In the genomic region with DNA sequence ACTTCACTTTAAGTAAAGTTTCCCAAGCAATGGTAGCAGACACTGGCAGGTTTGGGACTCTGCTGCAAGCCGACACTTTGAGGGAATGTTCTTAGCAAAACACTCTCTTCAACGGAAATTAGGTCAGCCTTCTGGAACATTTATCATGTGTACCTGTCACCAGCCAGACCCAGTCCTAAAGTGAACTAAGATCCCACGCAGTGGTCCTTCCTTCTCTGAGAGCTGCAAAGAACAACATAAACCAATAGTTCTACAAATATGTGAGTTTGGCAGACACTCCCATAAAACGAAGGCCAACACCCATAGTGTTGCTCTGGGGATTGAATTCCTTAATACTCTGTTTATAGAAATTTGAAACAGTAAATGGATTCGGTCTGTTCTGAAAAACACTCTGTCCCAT, we compare ENCODE assay signal across 12 mouse cellular contexts.
DNase-seq lines count a peak whose midpoint lies in the region; ATAC-seq and TF ChIP-seq lines count a peak whose summit lies in the region.
"Had no signal": no experiment of that assay in that cellular context is flagged by ENCODE, and none has a peak within 500 bp of the region (broad histone marks: within the 10 kb centered on the region; RNA-seq: fewer than 3 reads in every experiment).

No protein-coding gene starts in this region.

- peak; percentile 69; the same call in 1 of the 2 replicates for ATAC-seq in kidney, embryonic 14.5 days (ENCODE audit: low FRiP score, low TSS enrichment)
- 0 out of 2 replicates have a peak, but pooled peaks have one; percentile 24 for ATAC-seq in embryonic facial prominence, embryonic 15.5 days (ENCODE audit: insufficient number of reproducible peaks, low FRiP score, low TSS enrichment, low read depth)
- ATAC-seq in heart, postnatal 0 days (ENCODE audit: insufficient read depth, low read depth): peak; percentile 85
- ATAC-seq in cerebellum, adult (ENCODE audit: insufficient number of reproducible peaks, low FRiP score, low TSS enrichment): no peak
- no peak for ATAC-seq in forebrain, postnatal 0 days
- ATAC-seq: forebrain, embryonic 16.5 days had no signal

- H3K9me3 ChIP-seq in kidney, embryonic 14.5 days (ENCODE audit: control insufficient read depth, low read length): no peaks in the 10 kb centered on the region
- no peaks in the 10 kb centered on the region for H3K9me3 ChIP-seq in embryonic facial prominence, embryonic 15.5 days (replicated peaks)
- H3K9me3 ChIP-seq in heart, postnatal 0 days (replicated peaks; ENCODE audit: control insufficient read depth, low read length): no peaks in the 10 kb centered on the region
- H3K9me3 ChIP-seq in forebrain, postnatal 0 days (ENCODE audit: low read length): no peaks in the 10 kb centered on the region

- no peak overlapping the region for H3K4me2 ChIP-seq in kidney, embryonic 14.5 days (replicated peaks; ENCODE audit: low read depth, low read length)
- no peak overlapping the region for H3K4me2 ChIP-seq in embryonic facial prominence, embryonic 15.5 days (replicated peaks)
- H3K4me2 ChIP-seq in heart, postnatal 0 days (ENCODE audit: low read depth, low read length): no peak overlapping the region
- no peak overlapping the region for H3K4me2 ChIP-seq in forebrain, postnatal 0 days (ENCODE audit: low read depth)

- peaks cover 12% of the 10 kb centered on the region for H3K4me1 ChIP-seq in kidney, embryonic 14.5 days (ENCODE audit: control insufficient read depth, insufficient read depth, low read length)
- peaks cover 7% of the 10 kb centered on the region; the same call in 1 of the 2 replicates for H3K4me1 ChIP-seq in embryonic facial prominence, embryonic 15.5 days
- peaks cover 35% of the 10 kb centered on the region for H3K4me1 ChIP-seq in heart, postnatal 0 days (ENCODE audit: control insufficient read depth, insufficient read depth)
- no peaks in the 10 kb centered on the region for H3K4me1 ChIP-seq in forebrain, postnatal 0 days (ENCODE audit: insufficient read depth)

- no peak overlapping the region for H3K9ac ChIP-seq in kidney, embryonic 14.5 days (ENCODE audit: low read depth, low read length)
- H3K9ac ChIP-seq in embryonic facial prominence, embryonic 15.5 days: no peak overlapping the region
- H3K9ac ChIP-seq in heart, postnatal 0 days (replicated peaks; ENCODE audit: low read depth, low read length): no peak overlapping the region
- no peak overlapping the region for H3K9ac ChIP-seq in forebrain, postnatal 0 days

- no peak for TF ChIP-seq CTCF in heart, postnatal 0 days (IDR thresholded peaks at IDR 0.05; ENCODE audit: low read depth)
- no peak for TF ChIP-seq CTCF in forebrain, postnatal 0 days (IDR thresholded peaks at IDR 0.05; ENCODE audit: low read depth)

- no peaks in the 10 kb centered on the region for H3K36me3 ChIP-seq in kidney, embryonic 14.5 days (ENCODE audit: control insufficient read depth, insufficient read depth, low read length)
- no peaks in the 10 kb centered on the region for H3K36me3 ChIP-seq in embryonic facial prominence, embryonic 15.5 days
- H3K36me3 ChIP-seq in heart, postnatal 0 days (replicated peaks; ENCODE audit: control insufficient read depth, insufficient read depth, low read length): no peaks in the 10 kb centered on the region
- H3K36me3 ChIP-seq in forebrain, postnatal 0 days (ENCODE audit: insufficient read depth): no peaks in the 10 kb centered on the region

- no peak overlapping the region for H3K4me3 ChIP-seq in kidney, embryonic 14.5 days (ENCODE audit: low read length)
- H3K4me3 ChIP-seq in embryonic facial prominence, embryonic 15.5 days (replicated peaks): no peak overlapping the region
- H3K4me3 ChIP-seq in heart, postnatal 0 days (ENCODE audit: low read depth, low read length): no peak overlapping the region
- no peak overlapping the region for H3K4me3 ChIP-seq in forebrain, postnatal 0 days (ENCODE audit: low read depth, low read length)

- no peak overlapping the region for H3K27ac ChIP-seq in kidney, embryonic 14.5 days (ENCODE audit: low read depth, low read length)
- peak overlapping the region; percentile 51; the same call in 1 of the 2 replicates for H3K27ac ChIP-seq in embryonic facial prominence, embryonic 15.5 days (replicated peaks)
- peak overlapping the region; percentile 72 for H3K27ac ChIP-seq in heart, postnatal 0 days (ENCODE audit: low read depth)
- no peak overlapping the region for H3K27ac ChIP-seq in forebrain, postnatal 0 days (ENCODE audit: low read depth, low read length)

- 9% methylated on average over 5 of the region's 5 CpGs for WGBS in kidney, embryonic 14.5 days
- 40% methylated on average over 5 of the region's 5 CpGs for WGBS in embryonic facial prominence, embryonic 15.5 days
- 15% methylated on average over 5 of the region's 5 CpGs for WGBS in heart, postnatal 0 days
- WGBS in forebrain, postnatal 0 days: 80% methylated on average over 5 of the region's 5 CpGs

- no peak for DNase-seq in kidney, postnatal 10 days
- peak; percentile 84 for DNase-seq in heart, postnatal 0 days (ENCODE audit: low spot score)
- DNase-seq in mesoderm, embryonic 11.5 days (ENCODE audit: low read depth, low spot score): peak; percentile 70
- no peak for DNase-seq in natural killer cell, adult 2 months (ENCODE audit: low spot score in 2 of 2)
- DNase-seq in forebrain, postnatal 0 days: no peak
- DNase-seq: cerebellum, postnatal 14 days; right cerebral cortex, postnatal 14 days had no signal

- 0 out of 2 replicates have a peak, but pooled peaks have one; percentile 40 for TF ChIP-seq EP300 in heart, postnatal 0 days (IDR thresholded peaks at IDR 0.05; ENCODE audit: low read depth)

- H3K27me3 ChIP-seq in kidney, embryonic 14.5 days (ENCODE audit: control insufficient read depth, insufficient read depth, low read length): no peaks in the 10 kb centered on the region
- no peaks in the 10 kb centered on the region for H3K27me3 ChIP-seq in embryonic facial prominence, embryonic 15.5 days
- no peaks in the 10 kb centered on the region for H3K27me3 ChIP-seq in heart, postnatal 0 days (ENCODE audit: control insufficient read depth, insufficient read depth, low read length)
- no peaks in the 10 kb centered on the region for H3K27me3 ChIP-seq in forebrain, postnatal 0 days (ENCODE audit: insufficient read depth, low read length)
- H3K27me3 ChIP-seq: CH12.LX had no signal

Comparison
In these comparisons a context has a peak if more than half of its experiments do, and no peak if none do; other contexts are left out.
1. ATAC-seq: peak in kidney, embryonic 14.5 days (single experiment), embryonic facial prominence, embryonic 15.5 days (single experiment) and heart, postnatal 0 days (single experiment); none in cerebellum, adult (single experiment) and forebrain, postnatal 0 days (single experiment).
2. H3K27ac ChIP-seq: peak in embryonic facial prominence, embryonic 15.5 days (single experiment) and heart, postnatal 0 days (single experiment); none in kidney, embryonic 14.5 days (single experiment) and forebrain, postnatal 0 days (single experiment).
3. DNase-seq: peak in heart, postnatal 0 days (single experiment) and mesoderm, embryonic 11.5 days (single experiment); none in kidney, postnatal 10 days (single experiment), natural killer cell, adult 2 months (0 of 2) and forebrain, postnatal 0 days (single experiment).